ENCODE assay signal across 21 mouse cellular contexts in the genomic region with DNA sequence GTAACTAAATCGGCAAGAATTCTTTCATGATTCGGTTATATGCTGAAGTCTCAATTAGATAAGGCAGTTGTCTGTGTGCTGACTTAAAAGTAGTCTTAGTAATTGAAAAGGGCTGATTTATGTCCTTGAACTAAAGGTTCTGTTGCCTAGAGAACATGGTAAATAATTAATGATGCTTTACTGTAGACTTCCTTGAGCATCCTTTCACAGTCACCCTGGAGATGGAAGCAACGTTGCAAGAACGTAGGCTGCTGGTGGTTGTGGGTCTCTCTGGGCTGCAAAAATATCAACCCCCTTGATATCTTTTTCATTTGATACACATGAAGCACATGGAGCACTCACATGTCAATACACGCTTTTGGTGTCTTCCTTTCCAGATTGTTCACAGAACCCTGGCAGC.
DNase-seq lines count a peak whose midpoint lies in the region; ATAC-seq and TF ChIP-seq lines count a peak whose summit lies in the region.
"Had no signal": no experiment of that assay in that cellular context is flagged by ENCODE, and none has a peak within 500 bp of the region (broad histone marks: within the 10 kb centered on the region; RNA-seq: fewer than 3 reads in every experiment).

No protein-coding gene starts in this region.

- no peaks in the 10 kb centered on the region for H3K27me3 ChIP-seq in hindbrain, postnatal 0 days (ENCODE audit: insufficient read depth, low read length)
- no peaks in the 10 kb centered on the region for H3K27me3 ChIP-seq in hindbrain, embryonic 16.5 days (replicated peaks; ENCODE audit: control insufficient read depth, insufficient read depth, low read length)
- H3K27me3 ChIP-seq in neural tube, embryonic 15.5 days (replicated peaks), result no peaks in the 10 kb centered on the region
- H3K27me3 ChIP-seq in kidney, adult 2 months (replicated peaks; ENCODE audit: control insufficient read depth, insufficient read depth, low read length), result no peaks in the 10 kb centered on the region
- H3K27me3 ChIP-seq: embryonic facial prominence, embryonic 12.5 days; embryonic facial prominence, embryonic 15.5 days; hindbrain, embryonic 12.5 days had no signal

- ATAC-seq in hindbrain, postnatal 0 days, result peak; percentile 43; the same call in 1 of the 2 replicates
- ATAC-seq in hindbrain, embryonic 16.5 days, result no peak
- ATAC-seq in neural tube, embryonic 15.5 days (ENCODE audit: low FRiP score), result peak; percentile 56; the same call in 1 of the 2 replicates
- ATAC-seq: CD4-positive, CD25-positive, alpha-beta regulatory T cell, adult 4 months; forebrain, embryonic 14.5 days; forebrain, postnatal 0 days had no signal

- H3K4me2 ChIP-seq in hindbrain, postnatal 0 days (ENCODE audit: low read depth, low read length), result no peak overlapping the region
- H3K4me2 ChIP-seq in hindbrain, embryonic 16.5 days (ENCODE audit: low read length), result no peak overlapping the region
- H3K4me2 ChIP-seq in neural tube, embryonic 15.5 days, result no peak overlapping the region
- H3K4me2 ChIP-seq: embryonic facial prominence, embryonic 12.5 days; embryonic facial prominence, embryonic 15.5 days; heart, embryonic 11.5 days; hindbrain, embryonic 12.5 days had no signal

- H3K27ac ChIP-seq in hindbrain, postnatal 0 days, result no peak overlapping the region
- H3K27ac ChIP-seq in hindbrain, embryonic 16.5 days (ENCODE audit: low read depth, low read length), result no peak overlapping the region
- H3K27ac ChIP-seq in neural tube, embryonic 15.5 days (replicated peaks), result peak overlapping the region; percentile 56
- no peak overlapping the region for H3K27ac ChIP-seq in kidney, adult 2 months (ENCODE audit: insufficient read depth, low read depth, low read length)
- H3K27ac ChIP-seq: embryonic facial prominence, embryonic 12.5 days; embryonic facial prominence, embryonic 15.5 days; heart, adult 2 months; hindbrain, embryonic 12.5 days had no signal

- no peaks in the 10 kb centered on the region for H3K9me3 ChIP-seq in hindbrain, postnatal 0 days (ENCODE audit: low read length)
- H3K9me3 ChIP-seq in hindbrain, embryonic 16.5 days (ENCODE audit: control insufficient read depth, low read length), result no peaks in the 10 kb centered on the region
- H3K9me3 ChIP-seq in neural tube, embryonic 15.5 days (replicated peaks), result no peaks in the 10 kb centered on the region
- H3K9me3 ChIP-seq: embryonic facial prominence, embryonic 12.5 days; embryonic facial prominence, embryonic 15.5 days; hindbrain, embryonic 12.5 days had no signal

- WGBS in hindbrain, postnatal 0 days, result 64% methylated on average over 5 of the region's 5 CpGs
- 71% methylated on average over 5 of the region's 5 CpGs for WGBS in hindbrain, embryonic 16.5 days
- WGBS in neural tube, embryonic 15.5 days, result 48% methylated on average over 5 of the region's 5 CpGs
- 54% methylated on average over 5 of the region's 5 CpGs for WGBS in kidney, adult 2 months

- TF ChIP-seq POLR2A in kidney, adult 2 months (IDR thresholded peaks at IDR 0.05; ENCODE audit: low read depth, low read length), result no peak

- H3K9ac ChIP-seq in hindbrain, postnatal 0 days (replicated peaks; ENCODE audit: low read length), result no peak overlapping the region
- no peak overlapping the region for H3K9ac ChIP-seq in hindbrain, embryonic 16.5 days (ENCODE audit: low read depth, low read length)
- H3K9ac ChIP-seq in neural tube, embryonic 15.5 days (replicated peaks), result no peak overlapping the region
- H3K9ac ChIP-seq: embryonic facial prominence, embryonic 12.5 days; embryonic facial prominence, embryonic 15.5 days; forebrain, postnatal 0 days; hindbrain, embryonic 12.5 days had no signal

- TF ChIP-seq CTCF in hindbrain, postnatal 0 days (IDR thresholded peaks at IDR 0.05; ENCODE audit: low read depth), result no peak
- no peak for TF ChIP-seq CTCF in kidney, adult 2 months (conservative IDR thresholded peaks at IDR 0.05; ENCODE audit: insufficient read depth, insufficient read length, low read depth, low read length)

- no peaks in the 10 kb centered on the region for H3K36me3 ChIP-seq in hindbrain, postnatal 0 days (ENCODE audit: insufficient read depth, low read length)
- H3K36me3 ChIP-seq in hindbrain, embryonic 16.5 days (ENCODE audit: control insufficient read depth, insufficient read depth, low read length), result no peaks in the 10 kb centered on the region
- no peaks in the 10 kb centered on the region for H3K36me3 ChIP-seq in neural tube, embryonic 15.5 days
- H3K36me3 ChIP-seq in kidney, adult 2 months (ENCODE audit: control insufficient read depth, insufficient read depth, low read length), result no peaks in the 10 kb centered on the region
- H3K36me3 ChIP-seq: embryonic facial prominence, embryonic 12.5 days; embryonic facial prominence, embryonic 15.5 days; hindbrain, embryonic 12.5 days had no signal

- H3K4me3 ChIP-seq in hindbrain, postnatal 0 days (ENCODE audit: low read length), result no peak overlapping the region
- H3K4me3 ChIP-seq in hindbrain, embryonic 16.5 days (ENCODE audit: low read length), result no peak overlapping the region
- no peak overlapping the region for H3K4me3 ChIP-seq in neural tube, embryonic 15.5 days (replicated peaks)
- H3K4me3 ChIP-seq in kidney, adult 2 months (ENCODE audit: insufficient read depth, low read depth, low read length), result no peak overlapping the region
- H3K4me3 ChIP-seq: embryonic facial prominence, embryonic 12.5 days; embryonic facial prominence, embryonic 15.5 days; heart, adult 2 months; hindbrain, embryonic 12.5 days had no signal

- H3K4me1 ChIP-seq in hindbrain, postnatal 0 days (ENCODE audit: insufficient read depth, low read length), result no peaks in the 10 kb centered on the region
- no peaks in the 10 kb centered on the region for H3K4me1 ChIP-seq in hindbrain, embryonic 16.5 days (ENCODE audit: control insufficient read depth, insufficient read depth, low read depth, low read length)
- H3K4me1 ChIP-seq in neural tube, embryonic 15.5 days, result 0 out of 2 replicates have a peak, but pooled peaks cover 2% of the 10 kb centered on the region
- no peaks in the 10 kb centered on the region for H3K4me1 ChIP-seq in kidney, adult 2 months (ENCODE audit: control insufficient read depth, insufficient read depth, low read length)
- H3K4me1 ChIP-seq: embryonic facial prominence, embryonic 12.5 days; embryonic facial prominence, embryonic 15.5 days; hindbrain, embryonic 12.5 days had no signal

- DNase-seq in hindbrain, postnatal 0 days (ENCODE audit: low spot score), result no peak
- peak; percentile 10 for DNase-seq in retina, embryonic 14.5 days (ENCODE audit: low spot score)
- no peak for DNase-seq in retina, postnatal 1 day
- no peak for DNase-seq in kidney, adult 2 months
- DNase-seq: adrenal gland, adult 2 months; adrenal gland, postnatal 14 days; cerebellum, adult 11 months; cerebellum, adult 2 months; cerebellum, adult 9-11 months; cerebellum, postnatal 25 days; forebrain, postnatal 0 days; gastrocnemius, postnatal 25 days; heart, adult 2 months had no signal
